ENCODE assay signal across 8 mouse cellular contexts in the genomic region with DNA sequence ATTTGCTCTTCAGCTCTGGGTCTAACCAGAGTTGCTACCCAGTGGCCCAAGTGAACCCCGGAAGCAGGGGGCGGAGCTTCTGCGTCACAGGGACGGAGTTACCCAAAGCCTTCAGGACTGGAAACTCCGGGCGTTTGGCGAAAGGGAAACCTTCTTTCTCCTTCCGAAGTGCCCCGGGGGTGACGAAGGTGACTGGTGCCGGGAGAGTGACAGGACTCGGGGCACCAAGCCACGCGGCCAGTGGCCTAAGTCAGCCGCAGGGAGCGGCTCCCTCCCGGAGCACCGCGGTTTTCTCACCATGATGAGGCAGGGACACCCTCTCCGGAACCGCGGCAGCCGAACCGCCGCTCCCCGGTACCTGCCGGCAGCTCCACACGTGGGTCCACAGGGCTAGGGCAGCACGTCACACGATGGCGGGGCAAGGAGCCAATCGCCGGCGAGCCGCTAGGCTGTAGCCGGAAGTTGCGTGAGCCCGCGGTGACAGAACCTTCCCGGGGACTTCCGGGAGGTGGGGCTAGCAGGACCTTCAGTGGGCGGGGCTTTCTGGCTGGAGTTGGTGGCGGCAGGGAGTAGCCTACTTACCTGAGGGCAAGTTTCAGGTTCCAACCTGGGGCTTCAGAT. TPM values are rescaled to one million over a fixed set of nuclear protein-coding genes. Genes with fewer than 3 reads are reported as not detected.
DNase-seq lines count a peak whose midpoint lies in the region; ATAC-seq lines count a peak whose summit lies in the region.

A gene (minus strand): TSS at position 438 of the 621 bp plus-strand sequence.

- peak; percentile 100 for ATAC-seq in hindbrain, embryonic 14.5 days (ENCODE audit: low FRiP score)

- H3K4me2 ChIP-seq in hindbrain, embryonic 14.5 days (replicated peaks), result peak within 1 kb of the TSS; percentile 58

- peak within 1 kb of the TSS; percentile 62 for H3K9ac ChIP-seq in hindbrain, embryonic 14.5 days

- under 1% methylated on average over 43 of the region's 43 CpGs for WGBS in hindbrain, embryonic 14.5 days

- peak within 1 kb of the TSS; percentile 63 for H3K4me3 ChIP-seq in hindbrain, embryonic 14.5 days (replicated peaks; ENCODE audit: low read length)

- DNase-seq in R1 (ENCODE audit: low read depth, low spot score), result peak; percentile 95
- DNase-seq in cerebellum, postnatal 25 days, result peak; percentile 95 to 99
- DNase-seq in frontal cortex, postnatal 25 days (ENCODE audit: low spot score in 2 of 2), result peak; percentile 88 to 91
- peak; percentile 94 for DNase-seq in hindbrain, embryonic 14.5 days (ENCODE audit: low spot score)
- peak; percentile 93 to 96 for DNase-seq in layer of hippocampus, postnatal 36 days
- peak; percentile 97 for DNase-seq in lung, postnatal 36 days
- peak; percentile 95 for DNase-seq in retina, postnatal 1 day
- DNase-seq in urinary bladder, adult 18-20 months (ENCODE audit: low spot score in 2 of 2), result peak; percentile 90 to 94

- H3K36me3 ChIP-seq in hindbrain, embryonic 14.5 days (replicated peaks; ENCODE audit: control insufficient read depth, insufficient read depth), result peaks cover 19% of the 10 kb centered on the region

- H3K27ac ChIP-seq in hindbrain, embryonic 14.5 days, result no peak within 1 kb of the TSS

- no peaks in the 10 kb centered on the region for H3K9me3 ChIP-seq in hindbrain, embryonic 14.5 days (ENCODE audit: control insufficient read depth, low read length)

- H3K4me1 ChIP-seq in hindbrain, embryonic 14.5 days (replicated peaks; ENCODE audit: control insufficient read depth, insufficient read depth, low read length), result peaks cover 4% of the 10 kb centered on the region; the same call in 1 of the 2 replicates

- H3K27me3 ChIP-seq in hindbrain, embryonic 14.5 days (ENCODE audit: control insufficient read depth, insufficient read depth, low read length), result no peaks in the 10 kb centered on the region

RNA-seq across cellular contexts. Expression of the gene that starts here (rescaled TPM):
- polyA plus RNA-seq in hindbrain, embryonic 14.5 days (2014; fragmentation: Nextera tagmentation; extraction: Ambion mirVana), result 30.5 and 34.9 TPM in 2 replicates
- total RNA-seq in layer of hippocampus, postnatal 36 days (2021), result 10 to 100 TPM; 22.4 to 24.0 TPM
